Mouse (Mus musculus) 3T3-L1 (cell line): ENCODE results near the gene Kremen2.
A peak's percentile ranks its signal among the peaks of the same experiment; 100 is the strongest.

Experiments used
- DNase-seq: peaks from one replicate; pipeline ENCODE4 v3.0.0-alpha.2; 2015; ENCODE audit warnings: low read depth, low spot score

Kremen2 gene

GRCm38 (mm10) chr17:23760231-23760630 is 14.6 kb upstream of the Kremen2 start:
- DNase-seq: no peak

GRCm38 (mm10) chr17:23758801-23759200 is 13.2 kb upstream of the Kremen2 start:
- DNase-seq: no peak

GRCm38 (mm10) chr17:23757581-23757980 is 11.9 kb upstream of the Kremen2 start:
- peak; percentile 53 for DNase-seq

GRCm38 (mm10) chr17:23755689-23756088 is 10.1 kb upstream of the Kremen2 start:
- no peak for DNase-seq

GRCm38 (mm10) chr17:23749400-23750191 is 4.0 kb upstream of the Kremen2 start:
- DNase-seq: no peak

GRCm38 (mm10) chr17:23748631-23749391 is 3.2 kb upstream of the Kremen2 start:
- DNase-seq: peak; percentile 96

- DNase-seq: no peak
Measured at GRCm38 (mm10) chr17:23748026-23748425, 2.4 kb upstream of the Kremen2 start.

- DNase-seq: no peak
Measured at GRCm38 (mm10) chr17:23747471-23747870, 1.8 kb upstream of the Kremen2 start.

GRCm38 (mm10) chr17:23746767-23747166 is 1.1 kb upstream of the Kremen2 start:
- no peak for DNase-seq

- DNase-seq: no peak
Measured at GRCm38 (mm10) chr17:23746311-23746710, 678 bp upstream of the Kremen2 start.

- no peak for DNase-seq
Measured at GRCm38 (mm10) chr17:23744651-23745050, 982 bp downstream of the Kremen2 start.

GRCm38 (mm10) chr17:23744076-23744475 is 1.6 kb downstream of the Kremen2 start:
- no peak for DNase-seq

- DNase-seq: no peak
Measured at GRCm38 (mm10) chr17:23742941-23743340, 2.7 kb downstream of the Kremen2 start.

GRCm38 (mm10) chr17:23742210-23742793 is 3.3 kb downstream of the Kremen2 start:
- DNase-seq: no peak

GRCm38 (mm10) chr17:23741359-23742209 is 4.0 kb downstream of the Kremen2 start:
- no peak for DNase-seq

GRCm38 (mm10) chr17:23740598-23741021 is 5.0 kb downstream of the Kremen2 start, which contains the start of gene Paqr4:
Paqr4 (minus strand) TSS chr17:23740867.
- no peak for DNase-seq

GRCm38 (mm10) chr17:23740136-23740584 is 5.5 kb downstream of the Kremen2 start:
- peak; percentile 85 for DNase-seq

GRCm38 (mm10) chr17:23739202-23740135 is 6.2 kb downstream of the Kremen2 start:
- no peak for DNase-seq

- no peak for DNase-seq
Measured at GRCm38 (mm10) chr17:23738836-23739201, 6.8 kb downstream of the Kremen2 start.
